Mouse (Mus musculus): ENCODE data around the gene Spred2.

DNA sequence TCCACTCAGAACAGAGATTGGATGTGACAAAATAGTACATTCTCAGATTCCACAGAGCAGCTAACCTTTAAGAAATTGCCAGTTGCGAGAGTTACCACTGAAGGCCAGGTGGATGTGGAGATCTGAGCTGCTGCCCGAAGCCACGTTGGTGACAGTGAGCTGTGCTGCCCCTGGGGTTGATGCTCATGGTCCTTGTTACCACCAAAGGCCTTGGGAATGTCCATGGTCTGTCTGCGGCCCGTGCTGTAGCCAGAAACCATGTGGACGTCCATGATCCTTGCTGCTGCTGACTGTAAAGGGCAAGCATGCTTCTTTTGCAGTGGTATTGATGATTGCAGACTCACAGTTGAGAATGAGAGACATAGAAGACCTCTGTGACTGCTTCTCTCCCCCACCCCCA is 104.2 kb downstream of the Spred2 start:
- no peak for TF ChIP-seq CTCF (IDR thresholded peaks at IDR 0.05; ENCODE audit: insufficient read depth, low read length)
- TF ChIP-seq POLR2A (IDR thresholded peaks at IDR 0.05; ENCODE audit: borderline replicate concordance, extremely low read depth, low read depth, low read length) = no peak
